Mouse (Mus musculus): ENCODE data around the gene Atxn7l3.

- TF ChIP-seq POLR2A (IDR thresholded peaks at IDR 0.05; ENCODE audit: borderline replicate concordance, extremely low read depth, low read depth, low read length) (no peak), CTCF (IDR thresholded peaks at IDR 0.05; ENCODE audit: insufficient read depth, low read length) (no peak)
Measured at GRCm38 (mm10) chr11:102265816-102266215, 30.6 kb downstream of the Atxn7l3 start.

Data from lung, adult 2 months (tissue).